Mouse (Mus musculus) bone marrow macrophage, adult 2 months (primary cell): ENCODE data around the gene Apopt1.

ENCODE experiments used
- CTCF ChIP-seq: IDR thresholded peaks from 2 replicates; pipeline ENCODE4 v1.5.1; 2012; ENCODE audit warnings: low read depth, mild to moderate bottlenecking, low read length, moderate library complexity
- POLR2A ChIP-seq: IDR thresholded peaks from 2 replicates; pipeline ENCODE4 v1.6.1; 2012; ENCODE audit warnings: mild to moderate bottlenecking, low read depth, low read length, borderline replicate concordance

- no peak for TF ChIP-seq CTCF
- TF ChIP-seq POLR2A: no peak
These were observed 31.1 kb upstream of the Apopt1 start for GRCm38 (mm10) chr12:111682003-111682402.
